Mouse (Mus musculus) midbrain, postnatal 0 days (tissue): ENCODE results near the gene Arhgef17. TPM values are rescaled to one million over a fixed set of nuclear protein-coding genes. Genes with fewer than 3 reads are reported as not detected.

Source experiments
- ATAC-seq: fragments of 200-750 bp; cut with Nextera tagmentation; 2 replicates; pipeline ENCODE4 v1.8.0; 2017; ENCODE audit warnings: moderate number of reproducible peaks, mild to moderate bottlenecking, moderate TSS enrichment, moderate library complexity; ENCODE audit not compliant: low FRiP score
- DNase-seq: peaks from one replicate; pipeline ENCODE4 v3.0.0-alpha.2; 2015; ENCODE audit warnings: low spot score
- H3K27ac ChIP-seq: fragments of 300-500 bp; sonication (generic); 2 replicates; pipeline ENCODE4 v1.5.1; 2014; ENCODE audit warnings: low read depth, mild to moderate bottlenecking, low read length, mixed read lengths
- H3K27me3 ChIP-seq: fragments of 300-500 bp; sonication (generic); 2 replicates; pipeline ENCODE4 v1.6.1; 2014; ENCODE audit warnings: low read length, control low read depth, mixed read lengths; ENCODE audit not compliant: insufficient read depth
- H3K36me3 ChIP-seq: fragments of 300-500 bp; sonication (generic); 2 replicates; pipeline ENCODE4 v1.6.1; 2014; ENCODE audit warnings: low read length, control low read depth, mixed read lengths; ENCODE audit not compliant: insufficient read depth
- H3K4me1 ChIP-seq: fragments of 300-500 bp; sonication (generic); 2 replicates; pipeline ENCODE4 v1.6.1; 2014; ENCODE audit warnings: mild to moderate bottlenecking, control low read depth, antibody characterized with exemption, low read length, mixed read lengths; ENCODE audit not compliant: insufficient read depth
- H3K4me2 ChIP-seq: fragments of 300-500 bp; sonication (generic); 2 replicates; pipeline ENCODE4 v1.6.1; 2014; ENCODE audit warnings: low read depth, mild to moderate bottlenecking, low read length, mixed read lengths; ENCODE audit not compliant: poor library complexity, severe bottlenecking
- H3K4me3 ChIP-seq: fragments of 300-500 bp; sonication (generic); 2 replicates; pipeline ENCODE4 v1.5.1; 2014; ENCODE audit warnings: low read depth, mild to moderate bottlenecking, low read length, moderate library complexity
- H3K9ac ChIP-seq: fragments of 300-500 bp; sonication (generic); replicated peaks from 2 replicates; pipeline ENCODE4 v1.6.1; 2014; ENCODE audit warnings: mild to moderate bottlenecking, low read length, moderate library complexity, mixed read lengths; ENCODE audit not compliant: poor library complexity, severe bottlenecking
- H3K9me3 ChIP-seq: fragments of 300-500 bp; sonication (generic); 2 replicates; pipeline ENCODE4 v1.6.1; 2016; ENCODE audit warnings: low read length, control low read depth
- CTCF ChIP-seq: IDR thresholded peaks from 2 replicates; pipeline ENCODE4 v1.5.1; 2016; ENCODE audit warnings: antibody characterized with exemption, mild to moderate bottlenecking
- WGBS: fragments of 180-500 bp; shearing (Covaris S2); extraction: QIAGEN DNeasy Blood & Tissue Kit; methylation state at CpG from one replicate; pipeline ENCODE4 v1.1.7; 2014; 5-methylcytosine and 5-hydroxymethylcytosine counted together
- polyA plus RNA-seq: library from polyadenylated mRNA; unstranded; fragments of >200 nt; fragmentation: Nextera tagmentation; extraction: Ambion mirVana; gene quantifications from 2 replicates; pipeline ENCODE4 v1.2.1, GENCODE M21; 2015
- total RNA-seq: library from RNA; depleted of rRNA; stranded (reverse); fragments of >200 nt; gene quantifications from 2 replicates; pipeline ENCODE4 v1.2.3, GENCODE M21; 2014

Arhgef17 gene
- total and polyA plus RNA-seq, 2 experiments from 2014 or later = 16.3 to 89.1 TPM

- Histone ChIP-seq H3K4me2 (no peak overlapping the region), H3K9me3 (no peaks in the 10 kb centered on the region), H3K27me3 (0 out of 2 replicates have a peak, but pooled peaks cover under 1% of the 10 kb centered on the region), H3K9ac (no peak overlapping the region), H3K36me3 (no peaks in the 10 kb centered on the region), H3K27ac (no peak overlapping the region), H3K4me1 (no peaks in the 10 kb centered on the region), H3K4me3 (no peak overlapping the region)
- no peak for TF ChIP-seq CTCF
- 86% methylated on average over 16 of the region's 16 CpGs for WGBS
- DNase-seq = peak; percentile 66
- ATAC-seq = 0 out of 2 replicates have a peak, but pooled peaks have one; percentile 14
These were observed 6.2 kb upstream of the Arhgef17 start for GRCm38 (mm10) chr7:100938106-100938505.

DNA sequence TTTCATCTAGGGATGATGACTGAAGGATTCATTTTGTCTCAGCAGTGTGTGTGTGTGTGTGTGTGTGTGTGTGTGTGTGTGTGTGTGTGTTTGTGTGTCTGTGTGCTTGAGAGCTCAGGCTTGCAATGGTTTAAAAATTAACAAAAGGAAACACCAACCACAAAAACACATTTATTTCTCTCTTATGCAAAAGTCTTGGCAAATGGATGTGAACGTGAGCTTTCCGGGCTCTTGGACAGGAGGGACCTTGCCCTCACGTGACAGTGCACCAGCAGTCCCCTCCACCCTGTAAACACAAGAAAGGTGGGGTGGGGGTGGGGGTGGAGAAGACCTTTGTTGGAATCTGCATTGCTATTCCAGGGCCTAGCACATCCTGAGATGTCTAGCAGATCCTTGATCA, 5.6 kb upstream of the Arhgef17 start:
- DNase-seq = no peak
- Histone ChIP-seq H3K9ac (no peak overlapping the region), H3K27me3 (peaks cover 6% of the 10 kb centered on the region; the same call in 1 of the 2 replicates), H3K27ac (no peak overlapping the region), H3K9me3 (no peaks in the 10 kb centered on the region), H3K4me3 (no peak overlapping the region), H3K4me2 (no peak overlapping the region), H3K36me3 (no peaks in the 10 kb centered on the region), H3K4me1 (no peaks in the 10 kb centered on the region)
- TF ChIP-seq CTCF = no peak
- no peak for ATAC-seq
- WGBS = 76% methylated on average over 3 of the region's 3 CpGs

DNA sequence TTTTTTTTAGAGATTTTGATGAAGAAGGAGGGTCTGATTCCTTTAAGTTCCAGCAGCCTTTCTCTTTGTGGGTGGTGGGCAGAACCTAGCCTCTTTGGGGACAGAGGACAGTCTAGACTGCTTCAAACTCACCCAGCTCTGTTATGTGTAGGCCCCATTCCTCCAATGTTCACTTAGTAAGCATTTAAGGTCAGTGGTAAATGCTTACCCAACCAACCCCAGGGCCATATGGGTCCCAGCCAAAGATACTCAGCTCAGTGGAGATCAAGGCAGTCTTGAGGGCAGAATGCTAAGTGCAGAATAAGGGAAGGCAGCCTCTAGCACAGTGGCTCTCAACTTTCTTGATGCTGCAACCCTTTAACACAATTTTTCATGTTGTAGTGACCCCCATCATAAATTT, 1.6 kb upstream of the Arhgef17 start:
- no peak overlapping the region for H3K9ac ChIP-seq
- H3K9me3 ChIP-seq = no peaks in the 10 kb centered on the region
- H3K4me2 ChIP-seq = no peak overlapping the region
- DNase-seq = no peak
- H3K4me1 ChIP-seq = 0 out of 2 replicates have a peak, but pooled peaks cover 4% of the 10 kb centered on the region
- no peak overlapping the region for H3K27ac ChIP-seq
- no peak for TF ChIP-seq CTCF
- ATAC-seq = no peak
- peaks cover 31% of the 10 kb centered on the region for H3K27me3 ChIP-seq
- no peaks in the 10 kb centered on the region for H3K36me3 ChIP-seq
- H3K4me3 ChIP-seq = no peak overlapping the region

- Histone ChIP-seq H3K27ac (no peak overlapping the region), H3K4me1 (0 out of 2 replicates have a peak, but pooled peaks cover 4% of the 10 kb centered on the region), H3K27me3 (peaks cover 31% of the 10 kb centered on the region), H3K36me3 (no peaks in the 10 kb centered on the region), H3K4me2 (peak overlapping the region; percentile 81), H3K9ac (0 out of 2 replicates have a peak overlapping the region, but pooled peaks have one; percentile 50), H3K4me3 (peak overlapping the region; percentile 46), H3K9me3 (no peaks in the 10 kb centered on the region)
- DNase-seq = peak; percentile 84
- WGBS = under 1% methylated on average over 26 of the region's 27 CpGs
- peak; percentile 81 for TF ChIP-seq CTCF
- ATAC-seq = peak; percentile 64
These were observed 637 bp upstream of the Arhgef17 start for GRCm38 (mm10) chr7:100932481-100933007.

DNA sequence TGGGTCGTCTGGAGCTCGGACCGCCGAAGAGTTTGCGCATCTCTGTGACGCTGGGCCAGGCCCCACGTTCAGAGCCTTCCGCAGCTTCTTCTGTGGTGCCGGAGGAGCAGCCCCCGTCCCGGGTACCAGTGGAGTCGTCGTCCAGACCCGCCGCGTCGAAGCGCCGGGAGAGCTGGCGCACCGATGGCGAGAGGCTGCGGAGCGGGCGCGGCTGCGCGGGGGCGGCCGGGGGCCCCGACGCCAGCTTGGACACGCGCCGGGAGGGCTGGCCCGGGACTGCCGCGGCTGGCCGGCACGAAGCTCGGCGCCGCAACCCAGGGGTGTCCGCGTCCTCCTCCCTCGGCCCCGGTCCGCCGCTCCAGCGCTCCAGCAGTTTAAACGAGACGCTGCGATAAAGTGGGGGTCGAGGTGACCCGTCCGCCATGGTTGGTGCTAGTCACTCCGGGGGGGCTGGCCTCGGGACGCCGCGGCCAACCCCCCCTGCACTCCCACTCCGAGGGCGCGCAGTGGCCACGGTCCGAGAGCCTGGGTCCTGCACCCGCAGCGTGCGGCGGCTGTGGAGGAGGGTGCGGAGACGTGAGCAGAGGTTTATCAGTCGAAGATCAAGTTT, 486 bp downstream of the Arhgef17 start:
- H3K4me3 ChIP-seq = peak overlapping the region; percentile 46
- no peak for DNase-seq
- H3K9me3 ChIP-seq = no peaks in the 10 kb centered on the region
- H3K27ac ChIP-seq = peak overlapping the region; percentile 43
- H3K27me3 ChIP-seq = peaks cover 31% of the 10 kb centered on the region
- ATAC-seq = peak; percentile 7; the same call in 1 of the 2 replicates
- H3K4me1 ChIP-seq = 0 out of 2 replicates have a peak, but pooled peaks cover 6% of the 10 kb centered on the region
- H3K9ac ChIP-seq = peak overlapping the region; percentile 50
- 1% methylated on average over 48 of the region's 73 CpGs for WGBS
- no peaks in the 10 kb centered on the region for H3K36me3 ChIP-seq
- H3K4me2 ChIP-seq = peak overlapping the region; percentile 81
- no peak for TF ChIP-seq CTCF
